Comparison of ENCODE assay signal across 8 mouse cellular contexts in the genomic region with DNA sequence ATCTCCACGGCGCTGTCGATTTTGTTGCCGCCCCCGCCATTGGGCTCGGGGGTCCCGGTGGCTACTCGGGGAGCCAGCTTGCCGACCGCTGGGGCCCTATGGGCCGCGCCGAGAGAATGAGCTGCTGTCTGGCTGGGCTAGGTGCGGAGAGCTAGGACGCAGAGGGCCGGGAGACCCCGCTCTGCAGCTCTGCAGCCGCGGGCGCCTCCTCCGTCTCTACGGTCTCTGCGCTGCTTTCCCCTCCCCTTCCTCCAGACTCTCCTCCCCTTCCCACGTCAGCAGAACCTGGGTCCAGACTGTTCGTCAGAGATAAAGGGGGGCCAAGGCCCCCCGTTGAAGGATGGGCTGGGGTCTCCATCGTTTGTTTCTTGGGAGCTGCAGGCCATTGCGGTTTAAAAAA. TPM values are rescaled to one million over a fixed set of nuclear protein-coding genes. Genes with fewer than 3 reads are reported as not detected.
DNase-seq lines count a peak whose midpoint lies in the region; ATAC-seq and TF ChIP-seq lines count a peak whose summit lies in the region.

A gene (minus strand): TSS at position 247 of the 400 bp plus-strand sequence.

- peak within 1 kb of the TSS; percentile 99 for H3K9ac ChIP-seq in hindbrain, postnatal 0 days (replicated peaks; ENCODE audit: low read length)

- H3K4me1 ChIP-seq in hindbrain, postnatal 0 days (ENCODE audit: insufficient read depth, low read length): peaks cover 17% of the 10 kb centered on the region; the same call in 1 of the 2 replicates

- H3K27ac ChIP-seq in hindbrain, postnatal 0 days: peak within 1 kb of the TSS; percentile 96

- 2% methylated on average over 27 of the region's 28 CpGs for WGBS in hindbrain, postnatal 0 days

- H3K9me3 ChIP-seq in hindbrain, postnatal 0 days (ENCODE audit: low read length): no peaks in the 10 kb centered on the region

- peak; percentile 76 for ATAC-seq in common myeloid progenitor, adult 5-6 weeks (replicated peaks; ENCODE audit: low read depth, poor library complexity, severe bottlenecking)
- peak; percentile 95 for ATAC-seq in hindbrain, postnatal 0 days

- peak; percentile 55 for DNase-seq in adrenal gland, adult 8-10 months
- DNase-seq in gastrocnemius, postnatal 10 days: peak; percentile 71
- DNase-seq in hindbrain, postnatal 0 days (ENCODE audit: low spot score): peak; percentile 92
- DNase-seq in layer of hippocampus, postnatal 36 days: peak; percentile 84 to 85
- DNase-seq in lung, postnatal 10 days: peak; percentile 82
- DNase-seq in retina, embryonic 14.5 days (ENCODE audit: low spot score): peak; percentile 84
- no peak for DNase-seq in c-Kit-positive CD71-positive TER-119-positive erythroid progenitor cells, embryonic 14.5 days (ENCODE audit: low spot score)

- TF ChIP-seq CTCF in hindbrain, postnatal 0 days (IDR thresholded peaks at IDR 0.05; ENCODE audit: low read depth): peak; percentile 37; the same call in 1 of the 2 replicates

- H3K4me3 ChIP-seq in hindbrain, postnatal 0 days (ENCODE audit: low read length): peak within 1 kb of the TSS; percentile 97

- no peaks in the 10 kb centered on the region for H3K27me3 ChIP-seq in hindbrain, postnatal 0 days (ENCODE audit: insufficient read depth, low read length)

- peak within 1 kb of the TSS; percentile 93 for H3K4me2 ChIP-seq in hindbrain, postnatal 0 days (ENCODE audit: low read depth, low read length)

- H3K36me3 ChIP-seq in hindbrain, postnatal 0 days (ENCODE audit: insufficient read depth, low read length): peaks cover 15% of the 10 kb centered on the region; the same call in 1 of the 2 replicates

RNA-seq across cellular contexts. Expression of the gene that starts here (rescaled TPM):
- total RNA-seq in adrenal gland, adult 8-10 months (2022): 10 to 100 TPM; 44.9 to 81.7 (median 60.3) TPM
- total RNA-seq in common myeloid progenitor, adult 5-6 weeks (2017): 0.23 and 6.6 TPM in 2 replicates
- 10 to 100 TPM; 11.8 to 13.9 TPM for total RNA-seq in gastrocnemius, postnatal 10 days (2021)
- total RNA-seq in hindbrain, postnatal 0 days (2014; rRNA removed): 605 and 606 TPM in 2 replicates
- polyA plus RNA-seq in hindbrain, postnatal 0 days (2015; fragmentation: Nextera tagmentation; extraction: Ambion mirVana): 349 and 369 TPM in 2 replicates
- 100 to 1,000 TPM; 661 to 670 TPM for total RNA-seq in layer of hippocampus, postnatal 36 days (2021)
